Mouse (Mus musculus): ENCODE measurements around the gene Aco2. TPM values are rescaled to one million over a fixed set of nuclear protein-coding genes. Genes with fewer than 3 reads are reported as not detected.

Aco2 gene
- total RNA-seq, 2 experiments from 2014 or later = 442 to 446 TPM

DNA sequence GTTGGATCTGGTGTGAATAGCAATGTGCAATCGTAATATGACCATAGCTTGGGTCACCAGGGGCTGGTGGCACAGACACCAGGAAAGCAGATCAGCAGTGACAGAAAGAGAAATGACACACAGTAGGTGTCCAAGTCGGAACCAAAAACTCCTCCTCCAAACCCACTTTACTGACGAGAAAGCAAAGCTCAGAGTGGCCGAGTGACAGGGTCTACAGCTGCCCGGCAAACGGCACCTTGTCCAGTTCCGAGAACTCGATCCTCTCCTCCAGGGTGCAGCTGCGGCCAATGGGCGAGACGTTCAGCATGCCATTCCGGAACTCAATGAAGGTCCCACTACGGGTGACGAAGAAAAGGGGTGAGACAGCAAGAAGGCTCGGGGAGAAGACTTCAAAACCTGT is 83.3 kb downstream of the Aco2 start:
- Histone ChIP-seq H3K27ac (no peak overlapping the region), H3K4me3 (no peak overlapping the region)
- TF ChIP-seq CTCF (conservative IDR thresholded peaks at IDR 0.05) = no peak
- DNase-seq (ENCODE audit: low spot score in 2 of 2) = no peak

DNA sequence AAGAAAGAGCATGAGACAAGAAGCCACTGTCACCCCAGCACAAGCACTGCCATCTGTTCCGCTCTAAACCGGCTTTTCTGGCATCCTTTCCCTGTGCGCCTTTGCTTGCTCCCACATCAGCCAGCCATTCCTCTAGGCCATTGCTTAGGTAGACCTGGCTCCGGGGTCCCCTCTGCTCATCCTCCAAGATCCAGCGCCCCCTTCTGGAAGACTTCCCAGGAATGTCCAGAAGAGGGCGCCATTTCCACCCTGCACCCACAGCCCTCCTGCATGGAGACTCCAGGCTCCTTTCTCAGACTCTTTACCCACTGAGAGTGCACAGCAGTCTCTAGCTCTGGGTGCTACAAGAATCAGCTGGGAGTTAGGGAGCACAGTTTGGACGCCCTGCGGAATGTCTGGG is 84.3 kb downstream of the Aco2 start:
- peak; percentile 91 for TF ChIP-seq CTCF (conservative IDR thresholded peaks at IDR 0.05)
- H3K4me3 ChIP-seq = no peak overlapping the region
- DNase-seq (ENCODE audit: low spot score in 2 of 2) = peak; percentile 50 to 67
- H3K27ac ChIP-seq = peak overlapping the region; percentile 99

DNA sequence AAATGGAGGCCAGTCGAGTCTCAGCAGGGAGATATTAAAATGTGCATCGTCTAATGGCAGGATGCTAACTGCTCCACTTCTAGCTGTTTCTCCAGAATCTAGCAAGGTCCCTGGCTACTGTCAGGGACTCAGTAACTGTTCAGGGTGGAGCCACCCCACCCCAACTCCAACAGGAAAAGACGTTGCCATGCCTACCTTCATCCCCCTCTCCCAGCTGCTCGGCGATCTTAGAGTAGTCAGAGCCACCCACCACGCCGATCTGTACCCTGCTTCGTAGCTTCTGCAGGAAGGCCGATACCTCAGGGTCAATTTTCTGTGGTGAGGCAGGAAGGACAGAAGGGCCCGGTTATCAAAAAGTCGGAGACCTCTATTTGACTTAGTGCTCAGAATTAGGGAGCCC is 85.5 kb downstream of the Aco2 start:
- no peak for DNase-seq (ENCODE audit: low spot score in 2 of 2)
- Histone ChIP-seq H3K27ac (peak overlapping the region; percentile 99), H3K4me3 (peak overlapping the region; percentile 69; the same call in 1 of the 2 replicates)
- no peak for TF ChIP-seq CTCF (conservative IDR thresholded peaks at IDR 0.05)

DNA sequence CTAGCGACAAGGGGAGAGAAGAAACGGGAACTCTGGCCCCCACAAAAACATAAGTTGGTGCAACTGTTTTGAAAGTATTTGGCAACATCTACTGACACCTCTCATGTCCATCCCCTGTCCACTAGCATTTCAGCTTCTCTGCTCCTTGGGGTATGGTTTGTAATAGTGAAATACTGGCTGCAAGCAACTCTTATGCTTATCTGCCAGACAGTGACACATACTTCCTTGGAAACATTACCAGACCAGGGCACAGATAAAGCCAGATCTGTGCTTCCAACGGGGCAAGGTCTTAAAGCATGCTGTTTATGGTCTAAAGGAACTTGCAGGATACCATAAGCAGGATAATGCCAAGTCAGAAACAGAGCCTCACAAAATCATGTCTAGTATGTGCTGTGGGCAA is 86.8 kb downstream of the Aco2 start:
- no peak for TF ChIP-seq CTCF (conservative IDR thresholded peaks at IDR 0.05)
- DNase-seq (ENCODE audit: low spot score in 2 of 2) = no peak
- Histone ChIP-seq H3K27ac (peak overlapping the region; percentile 99), H3K4me3 (peak overlapping the region; percentile 69)

DNA sequence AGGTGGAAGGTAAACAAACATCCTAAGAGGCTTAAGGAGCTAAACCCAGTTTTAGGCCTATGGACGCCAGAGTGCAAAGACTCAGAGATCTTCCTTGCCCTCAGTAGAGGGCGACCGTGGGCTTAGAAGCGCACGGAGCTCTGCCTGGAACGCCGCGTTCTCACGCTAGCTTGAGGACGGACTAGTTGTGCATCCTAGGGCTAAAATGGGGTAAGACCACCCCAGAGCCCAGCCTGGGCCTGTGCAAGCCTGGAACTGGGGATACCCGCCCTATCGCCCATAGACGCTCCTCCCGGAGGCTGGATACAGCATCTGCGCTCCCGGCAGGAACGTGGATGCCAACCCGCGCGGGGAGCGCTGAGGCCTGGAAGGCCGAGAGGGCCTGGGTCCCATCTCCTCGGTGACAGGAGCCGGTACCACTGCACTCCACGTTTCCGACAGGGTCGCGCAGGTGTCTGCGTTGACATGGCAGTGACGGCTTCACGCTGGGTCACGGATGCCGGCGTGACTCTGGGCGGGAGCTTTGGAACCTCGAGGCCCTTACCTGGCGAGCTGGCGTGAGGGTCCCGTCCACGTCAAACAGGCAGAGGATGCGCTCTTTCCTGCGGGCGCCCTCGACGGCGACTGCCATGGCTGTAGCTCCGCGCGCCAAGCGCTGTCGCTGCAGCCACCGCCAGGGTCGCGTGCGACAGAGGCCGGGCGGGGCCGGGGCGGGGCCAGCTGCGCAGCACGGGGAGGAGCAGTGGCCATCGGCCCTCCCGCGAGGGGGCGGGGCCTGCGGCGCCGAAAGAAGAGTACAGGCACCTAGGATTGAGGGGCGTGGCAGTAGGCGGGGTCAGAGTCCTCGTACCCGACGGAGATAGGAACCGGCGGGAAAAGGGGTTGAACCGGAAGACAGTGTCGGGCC is 88.3 kb downstream of the Aco2 start, which contains the start of gene Pmm1:
TSS of gene Pmm1 (minus strand) at position 760 of the 907 bp plus-strand sequence.
- Histone ChIP-seq H3K27ac (peak within 1 kb of the TSS; percentile 99), H3K4me3 (peak within 1 kb of the TSS; percentile 69)
- DNase-seq (ENCODE audit: low spot score in 2 of 2) = peak; percentile 96 to 98
- peak; percentile 79 for TF ChIP-seq CTCF (conservative IDR thresholded peaks at IDR 0.05)

DNA sequence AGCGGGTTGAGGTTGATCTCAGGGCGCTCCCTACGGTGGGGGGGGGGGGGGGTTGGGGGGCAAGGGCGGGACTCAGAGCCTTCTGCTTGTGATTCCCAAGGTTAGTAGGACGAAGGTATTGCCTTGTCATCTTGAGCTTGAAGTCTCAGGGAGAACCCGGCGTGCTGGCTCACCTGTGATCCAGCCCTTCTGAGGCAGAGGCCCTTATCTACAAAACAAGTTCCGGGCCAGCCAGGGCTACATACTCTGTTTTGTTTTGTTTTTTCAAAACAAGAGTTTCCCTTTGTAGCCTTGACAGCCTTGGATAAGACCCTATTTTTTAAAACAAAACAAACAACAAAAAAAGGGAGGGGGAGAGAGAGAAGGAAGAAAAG is 89.0 kb downstream of the Aco2 start:
- H3K27ac ChIP-seq = peak overlapping the region; percentile 77
- peak overlapping the region; percentile 69 for H3K4me3 ChIP-seq
- TF ChIP-seq CTCF (conservative IDR thresholded peaks at IDR 0.05) = no peak
- DNase-seq (ENCODE audit: low spot score in 2 of 2) = no peak

DNA sequence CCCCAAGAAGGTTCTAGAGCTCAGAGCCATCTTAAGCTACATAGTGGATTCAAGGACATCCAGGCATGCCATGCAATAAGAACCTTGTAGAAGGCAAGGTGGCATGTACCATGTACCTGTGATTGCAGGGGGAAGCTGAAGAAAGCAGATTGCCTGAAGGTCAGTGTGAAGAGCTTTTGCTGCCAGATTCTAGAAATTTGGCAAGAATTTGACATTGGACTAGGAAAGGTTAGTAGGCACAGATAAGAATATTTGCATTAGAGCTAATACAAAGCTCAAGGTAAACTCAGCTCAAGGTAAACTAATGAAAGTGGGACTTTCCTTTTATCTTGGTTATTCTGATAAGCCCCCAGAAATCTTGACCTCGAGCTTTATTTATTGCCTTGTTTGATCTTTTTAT is 92.2 kb downstream of the Aco2 start:
- no peak overlapping the region for H3K4me3 ChIP-seq
- no peak for TF ChIP-seq CTCF (conservative IDR thresholded peaks at IDR 0.05)
- no peak overlapping the region for H3K27ac ChIP-seq
- DNase-seq (ENCODE audit: low spot score in 2 of 2) = no peak

Other genes with a start within 250 kb of the Aco2 start
- 10 to 100 TPM; 40.8 to 43.5 TPM for gene L3mbtl2, start 208.4 kb upstream of the Aco2 start, total RNA-seq (2021)
- 10 to 100 TPM; 11.7 to 12.3 TPM for gene Chadl, start 175.0 kb upstream of the Aco2 start, total RNA-seq (2021)
- 100 to 1,000 TPM; 140 to 145 TPM for gene Zc3h7b, start 127.3 kb upstream of the Aco2 start, total RNA-seq (2021)
- 100 to 1,000 TPM; 149 to 162 TPM for gene Rangap1, start 126.8 kb upstream of the Aco2 start, total RNA-seq (2021)
- gene Tef, start 69.9 kb upstream of the Aco2 start, total RNA-seq (2021) = 100 to 1,000 TPM; 273 to 304 TPM
- gene Tob2, start 13.5 kb upstream of the Aco2 start, total RNA-seq (2021) = 10 to 100 TPM; 28.6 to 38.4 TPM
- gene Phf5a, start 398 bp upstream of the Aco2 start, total RNA-seq (2021) = 10 to 100 TPM; 33.0 to 36.8 TPM
- 10 to 100 TPM; 44.8 to 51.4 TPM for gene Polr3h, start 53.9 kb downstream of the Aco2 start, total RNA-seq (2021)
- gene Csdc2, start 64.5 kb downstream of the Aco2 start, total RNA-seq (2021) = 10 to 100 TPM; 75.2 to 81.8 TPM
- 100 to 1,000 TPM; 214 to 224 TPM for gene Pmm1, start 88.6 kb downstream of the Aco2 start, total RNA-seq (2021)
- not detected for gene 1700029P11Rik, start 108.2 kb downstream of the Aco2 start, total RNA-seq (2021)
- 10 to 100 TPM; 20.6 to 26.3 TPM for gene Xrcc6, start 115.5 kb downstream of the Aco2 start, total RNA-seq (2021)
- gene Desi1, start 161.6 kb downstream of the Aco2 start, total RNA-seq (2021) = 100 to 1,000 TPM in 1 of 2 experiments, 10 to 100 TPM in 1; 93.9 to 106 TPM
- gene Snu13, start 175.3 kb downstream of the Aco2 start, total RNA-seq (2021) = 100 to 1,000 TPM; 105 to 111 TPM
- not detected for gene 4930407I10Rik, start 186.8 kb downstream of the Aco2 start, total RNA-seq (2021)
- under 1 TPM; 0.26 to 0.44 TPM for gene Mei1, start 197.7 kb downstream of the Aco2 start, total RNA-seq (2021)